26 mouse cellular contexts compared by ENCODE assay signal in genomic region chr7:45686841-45687240, GRCm38 (mm10). TPM values are rescaled to one million over a fixed set of nuclear protein-coding genes. Genes with fewer than 3 reads are reported as not detected.
DNase-seq lines count a peak whose midpoint lies in the region; ATAC-seq and TF ChIP-seq lines count a peak whose summit lies in the region.
"Had no signal": no experiment of that assay in that cellular context is flagged by ENCODE, and none has a peak within 500 bp of the region (broad histone marks: within the 10 kb centered on the region; RNA-seq: fewer than 3 reads in every experiment).

No protein-coding gene starts in this region.

- H3K4me1 ChIP-seq in kidney, adult 2 months (ENCODE audit: control insufficient read depth, insufficient read depth, low read length) = peaks cover 4% of the 10 kb centered on the region; the same call in 1 of the 2 replicates
- H3K4me1 ChIP-seq in megakaryocyte, embryonic 14.5 days = peaks cover 69% of the 10 kb centered on the region
- H3K4me1 ChIP-seq in liver, postnatal 0 days (ENCODE audit: insufficient read depth) = peaks cover 6% of the 10 kb centered on the region; the same call in 1 of the 2 replicates

- no peaks in the 10 kb centered on the region for H3K27me3 ChIP-seq in kidney, adult 2 months (replicated peaks; ENCODE audit: control insufficient read depth, insufficient read depth, low read length)
- H3K27me3 ChIP-seq in megakaryocyte, embryonic 14.5 days (replicated peaks) = peaks cover 38% of the 10 kb centered on the region
- no peaks in the 10 kb centered on the region for H3K27me3 ChIP-seq in liver, postnatal 0 days (ENCODE audit: insufficient read depth, low read length)
- H3K27me3 ChIP-seq: limb, embryonic 15.5 days; neural tube, embryonic 12.5 days had no signal

- TF ChIP-seq POLR2A in kidney, adult 2 months (IDR thresholded peaks at IDR 0.05; ENCODE audit: low read depth, low read length) = no peak

- peak; percentile 53 for DNase-seq in CD4-positive, CD25-positive, alpha-beta regulatory T cell, adult 2 months (ENCODE audit: low read depth, low spot score)
- peak; percentile 48 for DNase-seq in kidney, adult 2 months
- DNase-seq in kidney, postnatal 4 days = no peak
- peak; percentile 40 for DNase-seq in CD4-positive helper T cell, adult 2 months (ENCODE audit: low read depth, low spot score)
- DNase-seq in liver, postnatal 0 days = no peak
- DNase-seq: adrenal gland, postnatal 36 days; cerebellum, adult 18-20 months; forebrain, postnatal 0 days; gastrocnemius, postnatal 10 days; layer of hippocampus, adult 9-11 months; liver, embryonic 13.5 days; lung, embryonic 14.5 days; thymus, adult 18-20 months; thymus, postnatal 25 days had no signal

- ATAC-seq in CD4-positive, CD25-positive, alpha-beta regulatory T cell, adult 4 months = no peak
- no peak for ATAC-seq in megakaryocyte, adult 5-6 weeks (ENCODE audit: poor library complexity, severe bottlenecking)
- ATAC-seq in liver, postnatal 0 days = no peak
- ATAC-seq: forebrain, postnatal 0 days; intestine, embryonic 16.5 days; midbrain, embryonic 16.5 days had no signal

- TF ChIP-seq EP300 in liver, postnatal 0 days (IDR thresholded peaks at IDR 0.05; ENCODE audit: low read depth) = no peak

- H3K4me3 ChIP-seq in kidney, adult 2 months (ENCODE audit: insufficient read depth, low read depth, low read length) = no peak overlapping the region
- peak overlapping the region; percentile 18 for H3K4me3 ChIP-seq in megakaryocyte, embryonic 14.5 days (replicated peaks)
- H3K4me3 ChIP-seq in liver, postnatal 0 days (ENCODE audit: low read depth, low read length) = no peak overlapping the region
- H3K4me3 ChIP-seq: heart, embryonic 15.5 days; hindbrain, embryonic 12.5 days; limb, embryonic 15.5 days; liver, embryonic 13.5 days; neural tube, embryonic 12.5 days had no signal

- no peak for TF ChIP-seq CTCF in kidney, adult 2 months (conservative IDR thresholded peaks at IDR 0.05; ENCODE audit: insufficient read depth, insufficient read length, low read depth, low read length)
- no peak for TF ChIP-seq CTCF in liver, postnatal 0 days (IDR thresholded peaks at IDR 0.05; ENCODE audit: low read depth)

- H3K9me3 ChIP-seq in megakaryocyte, embryonic 14.5 days = no peaks in the 10 kb centered on the region
- no peaks in the 10 kb centered on the region for H3K9me3 ChIP-seq in liver, postnatal 0 days (ENCODE audit: low read length)
- H3K9me3 ChIP-seq: heart, embryonic 15.5 days; hindbrain, embryonic 12.5 days; limb, embryonic 10.5 days; limb, embryonic 15.5 days; liver, embryonic 13.5 days; neural tube, embryonic 12.5 days had no signal

- no peak overlapping the region for H3K27ac ChIP-seq in kidney, adult 2 months (ENCODE audit: insufficient read depth, low read depth, low read length)
- H3K27ac ChIP-seq in liver, postnatal 0 days (ENCODE audit: low read depth) = no peak overlapping the region
- H3K27ac ChIP-seq: heart, embryonic 15.5 days; hindbrain, embryonic 12.5 days; limb, embryonic 15.5 days; liver, embryonic 13.5 days; neural tube, embryonic 12.5 days had no signal

- no peaks in the 10 kb centered on the region for H3K36me3 ChIP-seq in kidney, adult 2 months (ENCODE audit: control insufficient read depth, insufficient read depth, low read length)
- H3K36me3 ChIP-seq in megakaryocyte, embryonic 14.5 days (replicated peaks; ENCODE audit: low read length) = no peaks in the 10 kb centered on the region
- H3K36me3 ChIP-seq in liver, postnatal 0 days (replicated peaks; ENCODE audit: insufficient read depth, low read length) = no peaks in the 10 kb centered on the region
- H3K36me3 ChIP-seq: heart, embryonic 15.5 days; hindbrain, embryonic 12.5 days; limb, embryonic 10.5 days; limb, embryonic 15.5 days; liver, embryonic 13.5 days; neural tube, embryonic 12.5 days had no signal

- H3K4me2 ChIP-seq in liver, postnatal 0 days (ENCODE audit: low read depth, low read length) = no peak overlapping the region
- H3K4me2 ChIP-seq: heart, embryonic 15.5 days; hindbrain, embryonic 12.5 days; limb, embryonic 15.5 days; liver, embryonic 13.5 days; lung, embryonic 14.5 days; neural tube, embryonic 12.5 days had no signal

- no peak overlapping the region for H3K9ac ChIP-seq in liver, postnatal 0 days (replicated peaks)
- H3K9ac ChIP-seq: forebrain, postnatal 0 days; heart, embryonic 15.5 days; hindbrain, embryonic 12.5 days; limb, embryonic 15.5 days; liver, embryonic 13.5 days; lung, embryonic 14.5 days; neural tube, embryonic 12.5 days had no signal

- 65% methylated on average over 3 of the region's 3 CpGs for WGBS in kidney, adult 2 months
- 56% methylated on average over 3 of the region's 3 CpGs for WGBS in liver, postnatal 0 days (ENCODE audit: insufficient replicate concordance)

RNA-seq across cellular contexts. Expression of gene Ntn5, which starts 3.0 kb away (rescaled TPM):
- polyA plus RNA-seq in CD4-positive, CD25-positive, alpha-beta regulatory T cell, adult 4 months (2017; shearing (Covaris generic)) = not detected
- 0.09 TPM in 1 of 2 replicates, not detected in the other for polyA plus RNA-seq in kidney, adult 2 months (2012; rRNA removed)
- not detected in 2 replicates for polyA plus RNA-seq in megakaryocyte, embryonic 14.5 days (2012; ENCODE audit: insufficient read depth, low replicate concordance)
- total RNA-seq in megakaryocyte, adult 5-6 weeks (2015) = not detected in 2 replicates
- not detected in 2 replicates for total RNA-seq in megakaryocyte, adult 5-6 weeks (2017)
- polyA plus RNA-seq in liver, postnatal 0 days (2015; fragmentation: Nextera tagmentation; extraction: Ambion mirVana) = 0.07 TPM in 1 of 2 replicates, not detected in the other
- total RNA-seq: common myeloid progenitor, adult 5-6 weeks had no signal
- polyA plus RNA-seq: heart, embryonic 15.5 days; liver, embryonic 13.5 days had no signal

RNA-seq across cellular contexts. Expression of gene Sec1, which starts 7.4 kb away (rescaled TPM):
- polyA plus RNA-seq in CD4-positive, CD25-positive, alpha-beta regulatory T cell, adult 4 months (2017; shearing (Covaris generic)) = under 1 TPM in 1 of 2 experiments, not detected in 1; 0.30 TPM
- 0.22 and 0.23 TPM in 2 replicates for polyA plus RNA-seq in kidney, adult 2 months (2012; rRNA removed)
- polyA plus RNA-seq in megakaryocyte, embryonic 14.5 days (2012; ENCODE audit: insufficient read depth, low replicate concordance) = not detected in 2 replicates
- not detected in 2 replicates for total RNA-seq in megakaryocyte, adult 5-6 weeks (2015)
- total RNA-seq in megakaryocyte, adult 5-6 weeks (2017) = not detected in 2 replicates
- 0.04 TPM in 1 of 2 replicates, not detected in the other for polyA plus RNA-seq in liver, postnatal 0 days (2015; fragmentation: Nextera tagmentation; extraction: Ambion mirVana)
- total RNA-seq: common myeloid progenitor, adult 5-6 weeks had no signal
- polyA plus RNA-seq: liver, embryonic 13.5 days; lung, embryonic 14.5 days had no signal

RNA-seq across cellular contexts. Expression of gene Car11, which starts 12.8 kb away (rescaled TPM):
- 1 to 10 TPM; 1.2 to 1.3 TPM for polyA plus RNA-seq in CD4-positive, CD25-positive, alpha-beta regulatory T cell, adult 4 months (2017; shearing (Covaris generic))
- polyA plus RNA-seq in kidney, adult 2 months (2012; rRNA removed) = 8.1 and 8.3 TPM in 2 replicates
- 1.1 and 3.5 TPM in 2 replicates for polyA plus RNA-seq in megakaryocyte, embryonic 14.5 days (2012; ENCODE audit: insufficient read depth, low replicate concordance)
- total RNA-seq in megakaryocyte, adult 5-6 weeks (2015) = not detected in 2 replicates
- not detected in 2 replicates for total RNA-seq in megakaryocyte, adult 5-6 weeks (2017)
- 0.14 and 0.15 TPM in 2 replicates for polyA plus RNA-seq in liver, postnatal 0 days (2015; fragmentation: Nextera tagmentation; extraction: Ambion mirVana)
- total RNA-seq: common myeloid progenitor, adult 5-6 weeks had no signal

RNA-seq across cellular contexts. Expression of gene Dbp, which starts 18.0 kb away (rescaled TPM):
- 1 to 10 TPM; 7.4 to 8.8 TPM for polyA plus RNA-seq in CD4-positive, CD25-positive, alpha-beta regulatory T cell, adult 4 months (2017; shearing (Covaris generic))
- 106 and 116 TPM in 2 replicates for polyA plus RNA-seq in kidney, adult 2 months (2012; rRNA removed)
- polyA plus RNA-seq in megakaryocyte, embryonic 14.5 days (2012; ENCODE audit: insufficient read depth, low replicate concordance) = 23.4 and 41.9 TPM in 2 replicates
- 3.3 and 4.1 TPM in 2 replicates for total RNA-seq in megakaryocyte, adult 5-6 weeks (2015)
- total RNA-seq in megakaryocyte, adult 5-6 weeks (2017) = 3.9 and 5.9 TPM in 2 replicates
- 3.6 and 5.2 TPM in 2 replicates for polyA plus RNA-seq in liver, postnatal 0 days (2015; fragmentation: Nextera tagmentation; extraction: Ambion mirVana)

RNA-seq across cellular contexts. Expression of gene Fut2, which starts 20.6 kb away (rescaled TPM):
- polyA plus RNA-seq in CD4-positive, CD25-positive, alpha-beta regulatory T cell, adult 4 months (2017; shearing (Covaris generic)) = not detected
- polyA plus RNA-seq in kidney, adult 2 months (2012; rRNA removed) = not detected in 2 replicates
- polyA plus RNA-seq in megakaryocyte, embryonic 14.5 days (2012; ENCODE audit: insufficient read depth, low replicate concordance) = not detected in 2 replicates
- total RNA-seq in megakaryocyte, adult 5-6 weeks (2015) = not detected in 2 replicates
- not detected in 2 replicates for total RNA-seq in megakaryocyte, adult 5-6 weeks (2017)
- polyA plus RNA-seq in liver, postnatal 0 days (2015; fragmentation: Nextera tagmentation; extraction: Ambion mirVana) = not detected in 2 replicates
- total RNA-seq: common myeloid progenitor, adult 5-6 weeks; forebrain, postnatal 0 days had no signal
- polyA plus RNA-seq: forebrain, embryonic 11.5 days had no signal

Comparison
In these comparisons a context has a peak if more than half of its experiments do, and no peak if none do; other contexts are left out.
1. DNase-seq: peak in CD4-positive, CD25-positive, alpha-beta regulatory T cell, adult 2 months (single experiment), kidney, adult 2 months (single experiment) and CD4-positive helper T cell, adult 2 months (single experiment); none in kidney, postnatal 4 days (0 of 2) and liver, postnatal 0 days (single experiment).